Mouse (Mus musculus): ENCODE data around the gene Ttpal. TPM values are rescaled to one million over a fixed set of nuclear protein-coding genes. Genes with fewer than 3 reads are reported as not detected.
A peak's percentile ranks its signal among the peaks of the same experiment; 100 is the strongest.

Gene Ttpal
- polyA plus RNA-seq, 1 experiment from 2014 or later: 10.4 TPM

GRCm38 (mm10) chr2:163606161-163606560, 4.0 kb downstream of the Ttpal start:
- ATAC-seq: no peak
- 87% methylated on average over 7 of the region's 7 CpGs for WGBS
- Histone ChIP-seq H3K27me3 (replicated peaks; ENCODE audit: control insufficient read depth, insufficient read depth, low read length) (no peaks in the 10 kb centered on the region), H3K9ac (ENCODE audit: low read depth, low read length) (no peak overlapping the region), H3K36me3 (ENCODE audit: control insufficient read depth, insufficient read depth) (peaks cover 15% of the 10 kb centered on the region; the same call in 1 of the 2 replicates), H3K9me3 (ENCODE audit: control insufficient read depth) (no peaks in the 10 kb centered on the region), H3K4me3 (ENCODE audit: low read depth, low read length) (no peak overlapping the region), H3K4me2 (replicated peaks; ENCODE audit: low read depth) (no peak overlapping the region), H3K27ac (ENCODE audit: low read depth, low read length) (no peak overlapping the region), H3K4me1 (replicated peaks; ENCODE audit: control insufficient read depth, insufficient read depth, low read length) (peaks cover 4% of the 10 kb centered on the region; the same call in 1 of the 2 replicates)
- no peak for TF ChIP-seq CTCF (IDR thresholded peaks at IDR 0.05; ENCODE audit: low read depth)

- ATAC-seq: no peak
- Histone ChIP-seq H3K4me3 (ENCODE audit: low read depth, low read length) (no peak overlapping the region), H3K9ac (ENCODE audit: low read depth, low read length) (no peak overlapping the region), H3K4me2 (replicated peaks; ENCODE audit: low read depth) (no peak overlapping the region), H3K4me1 (replicated peaks; ENCODE audit: control insufficient read depth, insufficient read depth, low read length) (peaks cover 4% of the 10 kb centered on the region; the same call in 1 of the 2 replicates), H3K27me3 (replicated peaks; ENCODE audit: control insufficient read depth, insufficient read depth, low read length) (no peaks in the 10 kb centered on the region), H3K9me3 (ENCODE audit: control insufficient read depth) (no peaks in the 10 kb centered on the region), H3K27ac (ENCODE audit: low read depth, low read length) (no peak overlapping the region), H3K36me3 (ENCODE audit: control insufficient read depth, insufficient read depth) (peaks cover 27% of the 10 kb centered on the region)
- TF ChIP-seq CTCF (IDR thresholded peaks at IDR 0.05; ENCODE audit: low read depth): no peak
- 71% methylated on average over 7 of the region's 7 CpGs for WGBS
Measured at GRCm38 (mm10) chr2:163608008-163608407, 5.9 kb downstream of the Ttpal start.

- no peaks in the 10 kb centered on the region for H3K9me3 ChIP-seq (ENCODE audit: control insufficient read depth)
- no peak for TF ChIP-seq CTCF (IDR thresholded peaks at IDR 0.05; ENCODE audit: low read depth)
- ATAC-seq: no peak
- 0 out of 2 replicates have a peak overlapping the region, but pooled peaks have one; percentile 7 for H3K4me2 ChIP-seq (replicated peaks; ENCODE audit: low read depth)
- no peak overlapping the region; the same call in 1 of the 2 replicates for H3K27ac ChIP-seq (ENCODE audit: low read depth, low read length)
- no peak overlapping the region for H3K4me3 ChIP-seq (ENCODE audit: low read depth, low read length)
- peaks cover 4% of the 10 kb centered on the region; the same call in 1 of the 2 replicates for H3K4me1 ChIP-seq (replicated peaks; ENCODE audit: control insufficient read depth, insufficient read depth, low read length)
- H3K9ac ChIP-seq (ENCODE audit: low read depth, low read length): no peak overlapping the region
- 54% methylated on average over 12 of the region's 12 CpGs for WGBS
- H3K36me3 ChIP-seq (ENCODE audit: control insufficient read depth, insufficient read depth): peaks cover 41% of the 10 kb centered on the region
- H3K27me3 ChIP-seq (replicated peaks; ENCODE audit: control insufficient read depth, insufficient read depth, low read length): no peaks in the 10 kb centered on the region
Measured at GRCm38 (mm10) chr2:163609281-163609975, 7.3 kb downstream of the Ttpal start.

GRCm38 (mm10) chr2:163611176-163611575, 9.1 kb downstream of the Ttpal start:
- H3K36me3 ChIP-seq (ENCODE audit: control insufficient read depth, insufficient read depth): peaks cover 53% of the 10 kb centered on the region
- H3K27me3 ChIP-seq (replicated peaks; ENCODE audit: control insufficient read depth, insufficient read depth, low read length): no peaks in the 10 kb centered on the region
- ATAC-seq: peak; percentile 71
- no peak overlapping the region for H3K4me3 ChIP-seq (ENCODE audit: low read depth, low read length)
- H3K9me3 ChIP-seq (ENCODE audit: control insufficient read depth): no peaks in the 10 kb centered on the region
- peaks cover 4% of the 10 kb centered on the region; the same call in 1 of the 2 replicates for H3K4me1 ChIP-seq (replicated peaks; ENCODE audit: control insufficient read depth, insufficient read depth, low read length)
- H3K9ac ChIP-seq (ENCODE audit: low read depth, low read length): 0 out of 2 replicates have a peak overlapping the region, but pooled peaks have one; percentile 22
- WGBS: 44% methylated on average over 9 of the region's 9 CpGs
- TF ChIP-seq CTCF (IDR thresholded peaks at IDR 0.05; ENCODE audit: low read depth): no peak
- peak overlapping the region; percentile 28 for H3K27ac ChIP-seq (ENCODE audit: low read depth, low read length)
- 0 out of 2 replicates have a peak overlapping the region, but pooled peaks have one; percentile 17 for H3K4me2 ChIP-seq (replicated peaks; ENCODE audit: low read depth)

- H3K36me3 ChIP-seq (ENCODE audit: control insufficient read depth, insufficient read depth): peaks cover 57% of the 10 kb centered on the region
Measured at GRCm38 (mm10) chr2:163613206-163613605, 11.1 kb downstream of the Ttpal start.

GRCm38 (mm10) chr2:163613990-163614389, 11.9 kb downstream of the Ttpal start:
- H3K36me3 ChIP-seq (ENCODE audit: control insufficient read depth, insufficient read depth): peaks cover 65% of the 10 kb centered on the region
- peak; percentile 18; the same call in 1 of the 2 replicates for TF ChIP-seq CTCF (IDR thresholded peaks at IDR 0.05; ENCODE audit: low read depth)
- H3K27ac ChIP-seq (ENCODE audit: low read depth, low read length): no peak overlapping the region; the same call in 1 of the 2 replicates
- no peaks in the 10 kb centered on the region for H3K9me3 ChIP-seq (ENCODE audit: control insufficient read depth)
- ATAC-seq: no peak
- 95% methylated on average over 4 of the region's 4 CpGs for WGBS
- H3K9ac ChIP-seq (ENCODE audit: low read depth, low read length): no peak overlapping the region
- no peak overlapping the region for H3K4me3 ChIP-seq (ENCODE audit: low read depth, low read length)
- no peak overlapping the region for H3K4me2 ChIP-seq (replicated peaks; ENCODE audit: low read depth)
- H3K4me1 ChIP-seq (replicated peaks; ENCODE audit: control insufficient read depth, insufficient read depth, low read length): 0 out of 2 replicates have a peak, but pooled peaks cover 4% of the 10 kb centered on the region
- H3K27me3 ChIP-seq (replicated peaks; ENCODE audit: control insufficient read depth, insufficient read depth, low read length): no peaks in the 10 kb centered on the region

More at GRCm38 (mm10) chr2:163613206-163613605, 11.1 kb downstream of the Ttpal start:
- H3K4me3 ChIP-seq (ENCODE audit: low read depth, low read length): no peak overlapping the region
- H3K27me3 ChIP-seq (replicated peaks; ENCODE audit: control insufficient read depth, insufficient read depth, low read length): no peaks in the 10 kb centered on the region
- H3K4me1 ChIP-seq (replicated peaks; ENCODE audit: control insufficient read depth, insufficient read depth, low read length): 0 out of 2 replicates have a peak, but pooled peaks cover 4% of the 10 kb centered on the region
- WGBS: 90% methylated on average over 5 of the region's 5 CpGs
- TF ChIP-seq CTCF (IDR thresholded peaks at IDR 0.05; ENCODE audit: low read depth): no peak
- no peak for ATAC-seq
- no peak overlapping the region for H3K27ac ChIP-seq (ENCODE audit: low read depth, low read length)
- no peak overlapping the region for H3K9ac ChIP-seq (ENCODE audit: low read depth, low read length)
- H3K4me2 ChIP-seq (replicated peaks; ENCODE audit: low read depth): no peak overlapping the region
- no peaks in the 10 kb centered on the region for H3K9me3 ChIP-seq (ENCODE audit: control insufficient read depth)

Data from intestine, postnatal 0 days (tissue).